Mouse (Mus musculus): ENCODE measurements around the gene Rpl39. TPM values are rescaled to one million over a fixed set of nuclear protein-coding genes. Genes with fewer than 3 reads are reported as not detected.
"Not testable (repeated sequence)": the region's sequence is repeated elsewhere in the genome, so short reads cannot be mapped to it uniquely, and the experiment has no call there.

The Rpl39 gene
- polyA plus RNA-seq, 1 experiment = 1,601 TPM

GRCm38 (mm10) chrX:37095106-37095768, 10.0 kb upstream of the Rpl39 start:
- Histone ChIP-seq H3K9ac (ENCODE audit: low read depth, poor library complexity, severe bottlenecking) (no peak overlapping the region), H3K36me3 (ENCODE audit: control insufficient read depth, insufficient read depth, low read length, poor library complexity, severe bottlenecking) (peaks cover 4% of the 10 kb centered on the region; the same call in 1 of the 2 replicates), H3K4me3 (ENCODE audit: low read depth, low read length) (no peak overlapping the region), H3K27me3 (ENCODE audit: control insufficient read depth, insufficient read depth, low read length, poor library complexity, severe bottlenecking) (no peaks in the 10 kb centered on the region), H3K9me3 (replicated peaks; ENCODE audit: control insufficient read depth, insufficient read depth, low read length, poor library complexity, severe bottlenecking) (no peaks in the 10 kb centered on the region), H3K27ac (ENCODE audit: insufficient read depth, low read length) (no peak overlapping the region), H3K4me1 (ENCODE audit: control insufficient read depth, insufficient read depth, low read length) (no peaks in the 10 kb centered on the region)
- no peak for TF ChIP-seq EP300 (IDR thresholded peaks at IDR 0.05; ENCODE audit: insufficient read depth, low read depth, low read length)

DNA sequence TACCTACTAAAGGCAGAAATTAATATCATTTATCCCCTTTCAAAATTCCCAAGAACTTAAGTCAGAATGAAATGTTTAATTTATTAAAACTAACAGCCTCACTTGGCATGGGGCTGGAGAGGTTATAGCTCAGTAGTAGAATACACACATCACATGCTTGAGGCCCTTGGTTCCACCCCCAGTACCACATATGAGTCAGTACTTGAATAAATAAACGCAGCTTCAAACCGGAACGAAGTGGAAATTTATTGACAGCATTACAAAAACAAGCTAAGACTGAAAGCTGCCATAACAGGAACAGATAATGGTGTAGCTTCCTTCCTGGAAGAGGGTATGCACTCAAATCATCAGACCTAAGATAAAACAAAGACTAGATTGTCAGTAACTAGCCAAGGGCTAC, 6.3 kb upstream of the Rpl39 start:
- no peaks in the 10 kb centered on the region; the same call in 1 of the 2 replicates for H3K36me3 ChIP-seq (ENCODE audit: control insufficient read depth, insufficient read depth, low read length, poor library complexity, severe bottlenecking)
- no peak for TF ChIP-seq POLR2A (IDR thresholded peaks at IDR 0.05; ENCODE audit: insufficient read depth, low read length)
- no peak for TF ChIP-seq CTCF (IDR thresholded peaks at IDR 0.05; ENCODE audit: low read depth, low read length)
- no peak for TF ChIP-seq EP300 (IDR thresholded peaks at IDR 0.05; ENCODE audit: insufficient read depth, low read depth, low read length)

DNA sequence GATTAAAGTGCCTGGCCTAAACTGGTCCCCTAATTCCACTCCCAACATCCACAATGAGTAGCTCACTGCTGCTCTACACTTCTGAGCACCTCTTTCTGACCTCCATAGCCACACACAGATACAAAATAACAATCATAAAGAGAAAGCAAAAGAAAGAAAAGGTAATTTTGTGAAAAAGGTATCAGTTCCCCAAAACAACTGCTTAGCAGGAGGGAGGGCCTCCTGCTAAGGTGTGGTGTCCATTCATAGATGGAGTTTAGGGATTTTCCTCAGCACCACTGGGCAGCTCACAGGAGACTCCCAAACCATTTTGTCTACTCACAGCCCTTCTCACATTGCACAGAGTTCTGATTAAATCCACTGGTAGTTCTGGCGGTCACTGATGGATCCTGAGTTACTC, 3.6 kb upstream of the Rpl39 start:
- Histone ChIP-seq H3K27ac (ENCODE audit: insufficient read depth, low read length) (no peak overlapping the region), H3K4me1 (ENCODE audit: control insufficient read depth, insufficient read depth, low read length) (no peaks in the 10 kb centered on the region), H3K36me3 (ENCODE audit: control insufficient read depth, insufficient read depth, low read length, poor library complexity, severe bottlenecking) (peaks cover 9% of the 10 kb centered on the region), H3K9me3 (replicated peaks; ENCODE audit: control insufficient read depth, insufficient read depth, low read length, poor library complexity, severe bottlenecking) (no peaks in the 10 kb centered on the region), H3K9ac (ENCODE audit: low read depth, poor library complexity, severe bottlenecking) (no peak overlapping the region), H3K27me3 (ENCODE audit: control insufficient read depth, insufficient read depth, low read length, poor library complexity, severe bottlenecking) (no peaks in the 10 kb centered on the region), H3K4me3 (ENCODE audit: low read depth, low read length) (no peak overlapping the region)
- TF ChIP-seq POLR2A (IDR thresholded peaks at IDR 0.05; ENCODE audit: insufficient read depth, low read length) = no peak
- TF ChIP-seq CTCF (IDR thresholded peaks at IDR 0.05; ENCODE audit: low read depth, low read length) = no peak
- TF ChIP-seq EP300 (IDR thresholded peaks at IDR 0.05; ENCODE audit: insufficient read depth, low read depth, low read length) = no peak

More for the DNA sequence above, 6.3 kb upstream of the Rpl39 start:
- H3K4me3 ChIP-seq (ENCODE audit: low read depth, low read length) = no peak overlapping the region
- no peak overlapping the region for H3K9ac ChIP-seq (ENCODE audit: low read depth, poor library complexity, severe bottlenecking)
- no peak overlapping the region for H3K27ac ChIP-seq (ENCODE audit: insufficient read depth, low read length)
- H3K9me3 ChIP-seq (replicated peaks; ENCODE audit: control insufficient read depth, insufficient read depth, low read length, poor library complexity, severe bottlenecking) = no peaks in the 10 kb centered on the region
- H3K27me3 ChIP-seq (ENCODE audit: control insufficient read depth, insufficient read depth, low read length, poor library complexity, severe bottlenecking) = no peaks in the 10 kb centered on the region
- no peaks in the 10 kb centered on the region for H3K4me1 ChIP-seq (ENCODE audit: control insufficient read depth, insufficient read depth, low read length)

DNA sequence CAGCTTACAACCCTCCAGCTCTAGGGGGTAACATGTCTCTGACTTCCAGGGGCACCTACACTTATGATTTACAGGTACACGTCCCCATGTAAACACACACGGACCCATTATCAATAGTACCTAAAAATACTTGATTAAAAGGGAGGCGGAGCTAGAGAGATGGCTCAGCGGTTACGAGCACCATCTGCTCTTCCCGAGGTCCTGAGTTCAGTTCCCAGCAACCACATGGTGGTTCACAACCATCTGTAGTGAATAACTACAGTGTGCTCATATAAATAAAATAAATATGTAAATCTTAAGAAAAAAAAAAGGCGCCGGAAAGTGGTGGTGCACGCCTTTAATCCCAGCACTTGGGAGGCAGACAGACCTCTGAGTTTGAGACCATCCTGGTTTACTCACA, 463 bp upstream of the Rpl39 start:
- Histone ChIP-seq H3K27me3 (ENCODE audit: control insufficient read depth, insufficient read depth, low read length, poor library complexity, severe bottlenecking) (no peaks in the 10 kb centered on the region), H3K9me3 (replicated peaks; ENCODE audit: control insufficient read depth, insufficient read depth, low read length, poor library complexity, severe bottlenecking) (no peaks in the 10 kb centered on the region), H3K36me3 (ENCODE audit: control insufficient read depth, insufficient read depth, low read length, poor library complexity, severe bottlenecking) (peaks cover 36% of the 10 kb centered on the region), H3K9ac (ENCODE audit: low read depth, poor library complexity, severe bottlenecking) (peak overlapping the region; percentile 98), H3K4me1 (ENCODE audit: control insufficient read depth, insufficient read depth, low read length) (no peaks in the 10 kb centered on the region), H3K27ac (ENCODE audit: insufficient read depth, low read length) (peak overlapping the region; percentile 93), H3K4me3 (ENCODE audit: low read depth, low read length) (peak overlapping the region; percentile 100)
- no peak for TF ChIP-seq POLR2A (IDR thresholded peaks at IDR 0.05; ENCODE audit: insufficient read depth, low read length)
- no peak for TF ChIP-seq CTCF (IDR thresholded peaks at IDR 0.05; ENCODE audit: low read depth, low read length)
- no peak for TF ChIP-seq EP300 (IDR thresholded peaks at IDR 0.05; ENCODE audit: insufficient read depth, low read depth, low read length)

- Histone ChIP-seq H3K4me1 (ENCODE audit: control insufficient read depth, insufficient read depth, low read length) (no peaks in the 10 kb centered on the region), H3K36me3 (ENCODE audit: control insufficient read depth, insufficient read depth, low read length, poor library complexity, severe bottlenecking) (peaks cover 36% of the 10 kb centered on the region), H3K9me3 (replicated peaks; ENCODE audit: control insufficient read depth, insufficient read depth, low read length, poor library complexity, severe bottlenecking) (no peaks in the 10 kb centered on the region), H3K27me3 (ENCODE audit: control insufficient read depth, insufficient read depth, low read length, poor library complexity, severe bottlenecking) (no peaks in the 10 kb centered on the region), H3K27ac (ENCODE audit: insufficient read depth, low read length) (peak overlapping the region; percentile 79), H3K4me3 (ENCODE audit: low read depth, low read length) (peak overlapping the region; percentile 100), H3K9ac (ENCODE audit: low read depth, poor library complexity, severe bottlenecking) (peak overlapping the region; percentile 98)
- TF ChIP-seq POLR2A (IDR thresholded peaks at IDR 0.05; ENCODE audit: insufficient read depth, low read length) = no peak
- no peak for TF ChIP-seq CTCF (IDR thresholded peaks at IDR 0.05; ENCODE audit: low read depth, low read length)
- no peak for TF ChIP-seq EP300 (IDR thresholded peaks at IDR 0.05; ENCODE audit: insufficient read depth, low read depth, low read length)
These were observed 780 bp downstream of the Rpl39 start for GRCm38 (mm10) chrX:37084318-37084926.

- Histone ChIP-seq H3K4me1 (ENCODE audit: control insufficient read depth, insufficient read depth, low read length) (no peaks in the 10 kb centered on the region), H3K36me3 (ENCODE audit: control insufficient read depth, insufficient read depth, low read length, poor library complexity, severe bottlenecking) (peaks cover 36% of the 10 kb centered on the region), H3K27me3 (ENCODE audit: control insufficient read depth, insufficient read depth, low read length, poor library complexity, severe bottlenecking) (no peaks in the 10 kb centered on the region), H3K4me3 (ENCODE audit: low read depth, low read length) (no peak overlapping the region), H3K9ac (ENCODE audit: low read depth, poor library complexity, severe bottlenecking) (peak overlapping the region; percentile 40; the same call in 1 of the 2 replicates), H3K27ac (ENCODE audit: insufficient read depth, low read length) (peak overlapping the region; percentile 56), H3K9me3 (replicated peaks; ENCODE audit: control insufficient read depth, insufficient read depth, low read length, poor library complexity, severe bottlenecking) (no peaks in the 10 kb centered on the region)
- TF ChIP-seq CTCF (IDR thresholded peaks at IDR 0.05; ENCODE audit: low read depth, low read length) = no peak
These were observed 4.0 kb downstream of the Rpl39 start for GRCm38 (mm10) chrX:37081194-37081593.

DNA sequence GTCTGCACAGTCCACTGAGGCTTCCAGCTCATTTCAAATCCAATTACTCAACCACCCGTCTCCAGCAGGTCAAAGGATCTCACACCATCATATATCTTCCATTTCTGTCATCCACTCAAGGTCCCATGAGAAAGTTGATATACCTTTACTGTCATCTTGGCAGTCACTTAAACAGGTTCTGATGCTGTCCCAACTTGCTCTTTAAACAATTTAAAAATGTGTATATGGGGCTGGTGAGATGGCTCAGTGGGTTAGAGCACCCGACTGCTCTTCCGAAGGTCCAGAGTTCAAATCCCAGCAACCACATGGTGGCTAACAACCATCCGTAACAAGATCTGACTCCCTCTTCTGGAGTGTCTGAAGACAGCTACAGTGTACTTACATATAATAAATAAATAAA, 4.9 kb downstream of the Rpl39 start:
- H3K4me1 ChIP-seq (ENCODE audit: control insufficient read depth, insufficient read depth, low read length); H3K27me3 ChIP-seq (ENCODE audit: control insufficient read depth, insufficient read depth, low read length, poor library complexity, severe bottlenecking); H3K9ac ChIP-seq (ENCODE audit: low read depth, poor library complexity, severe bottlenecking); H3K9me3 ChIP-seq (replicated peaks; ENCODE audit: control insufficient read depth, insufficient read depth, low read length, poor library complexity, severe bottlenecking); H3K4me3 ChIP-seq (ENCODE audit: low read depth, low read length): not testable (repeated sequence)
- Histone ChIP-seq H3K36me3 (ENCODE audit: control insufficient read depth, insufficient read depth, low read length, poor library complexity, severe bottlenecking) (peaks cover 36% of the 10 kb centered on the region), H3K27ac (ENCODE audit: insufficient read depth, low read length) (peak overlapping the region; percentile 69; the same call in 1 of the 2 replicates)
